Mouse (Mus musculus): ENCODE data around the gene Erbb3.

- no peak for TF ChIP-seq POLR2A (IDR thresholded peaks at IDR 0.05; ENCODE audit: borderline replicate concordance, low read depth, low read length)
- no peak for TF ChIP-seq CTCF (IDR thresholded peaks at IDR 0.05; ENCODE audit: low read depth, low read length)
Measured at GRCm38 (mm10) chr10:128544151-128544657, 45.2 kb downstream of the Erbb3 start.

Measured in bone marrow macrophage, adult 2 months (primary cell).